Mouse (Mus musculus) midbrain, embryonic 13.5 days (tissue): ENCODE measurements around the gene Fryl. TPM values are rescaled to one million over a fixed set of nuclear protein-coding genes. Genes with fewer than 3 reads are reported as not detected.
"Not testable (repeated sequence)": the region's sequence is repeated elsewhere in the genome, so short reads cannot be mapped to it uniquely, and the experiment has no call there.

Experiments used
- ATAC-seq: fragments of 200-750 bp; cut with Nextera tagmentation; 2 replicates; pipeline ENCODE4 v1.8.0; 2017; ENCODE audit warnings: mild to moderate bottlenecking, moderate TSS enrichment, moderate library complexity
- H3K27ac ChIP-seq: fragments of 300-500 bp; sonication (generic); 2 replicates; pipeline ENCODE4 v1.5.1; 2015; ENCODE audit warnings: inconsistent platforms, mild to moderate bottlenecking, moderate library complexity
- H3K27me3 ChIP-seq: fragments of 300-500 bp; sonication (generic); 2 replicates; pipeline ENCODE4 v1.6.1; 2015; ENCODE audit warnings: mild to moderate bottlenecking, inconsistent platforms
- H3K36me3 ChIP-seq: fragments of 300-500 bp; sonication (generic); 2 replicates; pipeline ENCODE4 v1.6.1; 2015; ENCODE audit warnings: mild to moderate bottlenecking, inconsistent platforms
- H3K4me1 ChIP-seq: fragments of 300-500 bp; sonication (generic); replicated peaks from 2 replicates; pipeline ENCODE4 v1.6.1; 2015; ENCODE audit warnings: inconsistent platforms
- H3K4me2 ChIP-seq: fragments of 300-500 bp; sonication (generic); replicated peaks from 2 replicates; pipeline ENCODE4 v1.6.1; 2015; ENCODE audit warnings: moderate library complexity, mild to moderate bottlenecking, inconsistent platforms
- H3K4me3 ChIP-seq: fragments of 300-500 bp; sonication (generic); replicated peaks from 2 replicates; pipeline ENCODE4 v1.5.1; 2015; ENCODE audit warnings: mild to moderate bottlenecking, inconsistent platforms
- H3K9ac ChIP-seq: fragments of 300-500 bp; sonication (generic); replicated peaks from 2 replicates; pipeline ENCODE4 v1.6.1; 2015; ENCODE audit warnings: mild to moderate bottlenecking, inconsistent platforms
- H3K9me3 ChIP-seq: fragments of 300-500 bp; sonication (generic); 2 replicates; pipeline ENCODE4 v1.6.1; 2016; ENCODE audit warnings: mild to moderate bottlenecking, inconsistent platforms
- WGBS: fragments of 180-500 bp; shearing (Covaris S2); methylation state at CpG from one replicate; pipeline ENCODE4 v1.1.7; 2015; 5-methylcytosine and 5-hydroxymethylcytosine counted together
- polyA plus RNA-seq: library from polyadenylated mRNA; unstranded; fragments of >200 nt; fragmentation: Nextera tagmentation; extraction: Ambion mirVana; gene quantifications from 2 replicates; pipeline ENCODE4 v1.2.1, GENCODE M21; 2015

The Fryl gene
- polyA plus RNA-seq, 1 experiment from 2014 or later = 51.2 TPM

- Histone ChIP-seq H3K4me3 (peak overlapping the region; percentile 42), H3K27me3 (peaks cover 19% of the 10 kb centered on the region), H3K4me2 (peak overlapping the region; percentile 60), H3K36me3 (no peaks in the 10 kb centered on the region), H3K9me3 (no peaks in the 10 kb centered on the region), H3K4me1 (peaks cover 4% of the 10 kb centered on the region; the same call in 1 of the 2 replicates), H3K9ac (0 out of 2 replicates have a peak overlapping the region, but pooled peaks have one; percentile 10), H3K27ac (no peak overlapping the region)
- ATAC-seq = peak; percentile 18
- 50% methylated on average over 5 of the region's 5 CpGs for WGBS
Observed at GRCm38 (mm10) chr5:73007582-73007959, 248.8 kb downstream of the Fryl start.

GRCm38 (mm10) chr5:73006784-73007581 lies 249.4 kb downstream of the Fryl start, which contains the start of gene Slc10a4:
Gene Slc10a4, plus strand, starts transcription at chr5:73006883.
- Histone ChIP-seq H3K9me3 (no peaks in the 10 kb centered on the region), H3K27ac (peak within 1 kb of the TSS; percentile 10; the same call in 1 of the 2 replicates), H3K27me3 (peaks cover 19% of the 10 kb centered on the region), H3K9ac (peak within 1 kb of the TSS; percentile 52), H3K4me2 (peak within 1 kb of the TSS; percentile 60), H3K4me3 (peak within 1 kb of the TSS; percentile 42), H3K36me3 (no peaks in the 10 kb centered on the region), H3K4me1 (peaks cover 4% of the 10 kb centered on the region; the same call in 1 of the 2 replicates)
- peak; percentile 96 for ATAC-seq
- 6% methylated on average over 65 of the region's 65 CpGs for WGBS

- peaks cover 4% of the 10 kb centered on the region; the same call in 1 of the 2 replicates for H3K4me1 ChIP-seq
- no peaks in the 10 kb centered on the region for H3K36me3 ChIP-seq
- ATAC-seq = no peak
- H3K4me3 ChIP-seq = no peak overlapping the region
- H3K9me3 ChIP-seq = no peaks in the 10 kb centered on the region
- 94% methylated on average over 5 of the region's 5 CpGs for whole genome bisulfite sequencing
- H3K27me3 ChIP-seq = peaks cover 19% of the 10 kb centered on the region
- H3K4me2 ChIP-seq = no peak overlapping the region
- no peak overlapping the region for H3K27ac ChIP-seq
- no peak overlapping the region for H3K9ac ChIP-seq
Observed at GRCm38 (mm10) chr5:73004046-73004445, 252.4 kb downstream of the Fryl start.

- H3K9ac ChIP-seq, H3K9me3 ChIP-seq, H3K4me3 ChIP-seq, ATAC-seq, H3K27ac ChIP-seq, H3K27me3 ChIP-seq, H3K4me2 ChIP-seq, H3K36me3 ChIP-seq: not testable (repeated sequence)
- WGBS = 83% methylated on average over 1 of the region's 1 CpGs
- peaks cover 15% of the 10 kb centered on the region for H3K4me1 ChIP-seq
Observed at GRCm38 (mm10) chr5:72998546-72998945, 257.9 kb downstream of the Fryl start.

GRCm38 (mm10) chr5:72995379-72995778 lies 261.0 kb downstream of the Fryl start:
- peak; percentile 65 for ATAC-seq
- no peak overlapping the region; the same call in 1 of the 2 replicates for H3K9ac ChIP-seq
- H3K4me1 ChIP-seq = peaks cover 15% of the 10 kb centered on the region
- H3K9me3 ChIP-seq = no peaks in the 10 kb centered on the region
- H3K4me2 ChIP-seq = 0 out of 2 replicates have a peak overlapping the region, but pooled peaks have one; percentile 11
- peak overlapping the region; percentile 11 for H3K27ac ChIP-seq
- H3K4me3 ChIP-seq = no peak overlapping the region
- H3K36me3 ChIP-seq = no peaks in the 10 kb centered on the region
- H3K27me3 ChIP-seq = no peaks in the 10 kb centered on the region
- WGBS = 16% methylated on average over 10 of the region's 10 CpGs

- no peak overlapping the region for H3K4me2 ChIP-seq
- WGBS = 66% methylated on average over 2 of the region's 2 CpGs
- ATAC-seq = no peak
Observed at GRCm38 (mm10) chr5:72994928-72995327, 261.5 kb downstream of the Fryl start.

GRCm38 (mm10) chr5:72994424-72994823 lies 262.0 kb downstream of the Fryl start:
- no peak overlapping the region for H3K27ac ChIP-seq

More at GRCm38 (mm10) chr5:72994928-72995327, 261.5 kb downstream of the Fryl start:
- Histone ChIP-seq H3K9me3 (no peaks in the 10 kb centered on the region), H3K27me3 (no peaks in the 10 kb centered on the region), H3K4me1 (peaks cover 15% of the 10 kb centered on the region), H3K9ac (no peak overlapping the region), H3K4me3 (no peak overlapping the region), H3K36me3 (no peaks in the 10 kb centered on the region), H3K27ac (peak overlapping the region; percentile 11; the same call in 1 of the 2 replicates)

GRCm38 (mm10) chr5:72992474-72992873 lies 263.9 kb downstream of the Fryl start:
- Histone ChIP-seq H3K4me2 (no peak overlapping the region), H3K4me1 (peaks cover 15% of the 10 kb centered on the region), H3K9me3 (no peaks in the 10 kb centered on the region), H3K27ac (no peak overlapping the region), H3K36me3 (no peaks in the 10 kb centered on the region), H3K27me3 (no peaks in the 10 kb centered on the region), H3K4me3 (no peak overlapping the region), H3K9ac (no peak overlapping the region)
- WGBS = 93% methylated on average over 1 of the region's 1 CpGs
- ATAC-seq = no peak

More at GRCm38 (mm10) chr5:72994424-72994823, 262.0 kb downstream of the Fryl start:
- no peaks in the 10 kb centered on the region for H3K36me3 ChIP-seq
- H3K9ac ChIP-seq = no peak overlapping the region
- WGBS = 29% methylated on average over 8 of the region's 8 CpGs
- peaks cover 15% of the 10 kb centered on the region for H3K4me1 ChIP-seq
- H3K4me2 ChIP-seq = no peak overlapping the region
- no peaks in the 10 kb centered on the region for H3K9me3 ChIP-seq
- H3K27me3 ChIP-seq = no peaks in the 10 kb centered on the region
- 0 out of 2 replicates have a peak, but pooled peaks have one; percentile 24 for ATAC-seq
- H3K4me3 ChIP-seq = no peak overlapping the region

- Histone ChIP-seq H3K4me2 (no peak overlapping the region), H3K9me3 (no peaks in the 10 kb centered on the region), H3K36me3 (no peaks in the 10 kb centered on the region), H3K27ac (no peak overlapping the region), H3K27me3 (no peaks in the 10 kb centered on the region), H3K4me1 (peaks cover 11% of the 10 kb centered on the region), H3K4me3 (no peak overlapping the region), H3K9ac (no peak overlapping the region)
- no peak for ATAC-seq
- 71% methylated on average over 8 of the region's 8 CpGs for WGBS
Observed at GRCm38 (mm10) chr5:72989756-72990155, 266.7 kb downstream of the Fryl start.

GRCm38 (mm10) chr5:72987786-72988185 lies 268.6 kb downstream of the Fryl start:
- 87% methylated on average over 7 of the region's 7 CpGs for WGBS
- H3K4me3 ChIP-seq = no peak overlapping the region
- H3K9ac ChIP-seq = no peak overlapping the region
- 0 out of 2 replicates have a peak, but pooled peaks cover 3% of the 10 kb centered on the region for H3K4me1 ChIP-seq
- ATAC-seq = no peak
- no peak overlapping the region for H3K4me2 ChIP-seq
- no peaks in the 10 kb centered on the region for H3K9me3 ChIP-seq
- no peaks in the 10 kb centered on the region for H3K36me3 ChIP-seq
- no peaks in the 10 kb centered on the region for H3K27me3 ChIP-seq
- no peak overlapping the region for H3K27ac ChIP-seq

- Histone ChIP-seq H3K9ac (no peak overlapping the region), H3K27me3 (no peaks in the 10 kb centered on the region), H3K4me1 (0 out of 2 replicates have a peak, but pooled peaks cover 3% of the 10 kb centered on the region), H3K27ac (no peak overlapping the region), H3K4me2 (no peak overlapping the region), H3K36me3 (peaks cover 13% of the 10 kb centered on the region; the same call in 1 of the 2 replicates), H3K9me3 (no peaks in the 10 kb centered on the region), H3K4me3 (no peak overlapping the region)
- ATAC-seq = no peak
- 8% methylated on average over 2 of the region's 2 CpGs for WGBS
Observed at GRCm38 (mm10) chr5:72984091-72984490, 272.3 kb downstream of the Fryl start.

GRCm38 (mm10) chr5:72976539-72976938 lies 279.9 kb downstream of the Fryl start:
- H3K4me2 ChIP-seq = no peak overlapping the region
- peaks cover 52% of the 10 kb centered on the region for H3K36me3 ChIP-seq
- H3K27me3 ChIP-seq = no peaks in the 10 kb centered on the region
- H3K4me1 ChIP-seq = no peaks in the 10 kb centered on the region; the same call in 1 of the 2 replicates
- no peak overlapping the region for H3K27ac ChIP-seq
- WGBS = 90% methylated on average over 4 of the region's 4 CpGs
- H3K9ac ChIP-seq = no peak overlapping the region
- no peak overlapping the region for H3K4me3 ChIP-seq
- no peaks in the 10 kb centered on the region for H3K9me3 ChIP-seq
- no peak for ATAC-seq
